In genomic region chr17:47889727-47890126, GRCm38 (mm10) we compare ENCODE assay signal across 13 mouse cellular contexts. TPM values are rescaled to one million over a fixed set of nuclear protein-coding genes. Genes with fewer than 3 reads are reported as not detected.
DNase-seq lines count a peak whose midpoint lies in the region; ATAC-seq and TF ChIP-seq lines count a peak whose summit lies in the region.
"Had no signal": no experiment of that assay in that cellular context is flagged by ENCODE, and none has a peak within 500 bp of the region (broad histone marks: within the 10 kb centered on the region; RNA-seq: fewer than 3 reads in every experiment).

No protein-coding gene starts in this region.

- no peak overlapping the region for H3K9ac ChIP-seq in limb, embryonic 12.5 days (replicated peaks)
- no peak overlapping the region for H3K9ac ChIP-seq in forebrain, embryonic 15.5 days (replicated peaks)
- H3K9ac ChIP-seq in liver, postnatal 0 days (replicated peaks), result no peak overlapping the region; the same call in 1 of the 2 replicates
- H3K9ac ChIP-seq in stomach, embryonic 14.5 days (replicated peaks; ENCODE audit: low read depth, low read length), result no peak overlapping the region
- H3K9ac ChIP-seq: heart, embryonic 15.5 days had no signal

- TF ChIP-seq CTCF in liver, postnatal 0 days (IDR thresholded peaks at IDR 0.05; ENCODE audit: low read depth), result no peak

- peaks cover 81% of the 10 kb centered on the region for H3K36me3 ChIP-seq in limb, embryonic 12.5 days
- H3K36me3 ChIP-seq in limb, embryonic 10.5 days, result peaks cover 82% of the 10 kb centered on the region
- 0 out of 2 replicates have a peak, but pooled peaks cover 8% of the 10 kb centered on the region for H3K36me3 ChIP-seq in forebrain, embryonic 15.5 days
- peaks cover 7% of the 10 kb centered on the region; the same call in 1 of the 2 replicates for H3K36me3 ChIP-seq in liver, postnatal 0 days (replicated peaks; ENCODE audit: insufficient read depth, low read length)
- peaks cover 5% of the 10 kb centered on the region for H3K36me3 ChIP-seq in stomach, embryonic 14.5 days (ENCODE audit: control insufficient read depth, insufficient read depth, low read length)
- H3K36me3 ChIP-seq: heart, embryonic 15.5 days had no signal

- no peaks in the 10 kb centered on the region for H3K27me3 ChIP-seq in limb, embryonic 12.5 days
- H3K27me3 ChIP-seq in limb, embryonic 10.5 days (ENCODE audit: low read depth, poor library complexity, severe bottlenecking), result no peaks in the 10 kb centered on the region
- H3K27me3 ChIP-seq in forebrain, embryonic 15.5 days, result no peaks in the 10 kb centered on the region
- no peaks in the 10 kb centered on the region for H3K27me3 ChIP-seq in liver, postnatal 0 days (ENCODE audit: insufficient read depth, low read length)
- H3K27me3 ChIP-seq in stomach, embryonic 14.5 days (ENCODE audit: control insufficient read depth, insufficient read depth, low read length), result no peaks in the 10 kb centered on the region
- H3K27me3 ChIP-seq: heart, embryonic 15.5 days had no signal

- peaks cover 47% of the 10 kb centered on the region for H3K4me1 ChIP-seq in limb, embryonic 12.5 days (replicated peaks)
- H3K4me1 ChIP-seq in limb, embryonic 10.5 days, result peaks cover 50% of the 10 kb centered on the region
- peaks cover 40% of the 10 kb centered on the region for H3K4me1 ChIP-seq in forebrain, embryonic 15.5 days
- H3K4me1 ChIP-seq in liver, postnatal 0 days (ENCODE audit: insufficient read depth), result peaks cover 37% of the 10 kb centered on the region
- H3K4me1 ChIP-seq in stomach, embryonic 14.5 days (ENCODE audit: control insufficient read depth, insufficient read depth, low read length), result peaks cover 38% of the 10 kb centered on the region

- no peak overlapping the region for H3K4me2 ChIP-seq in limb, embryonic 12.5 days
- no peak overlapping the region for H3K4me2 ChIP-seq in forebrain, embryonic 15.5 days (replicated peaks)
- H3K4me2 ChIP-seq in liver, postnatal 0 days (ENCODE audit: low read depth, low read length), result no peak overlapping the region
- no peak overlapping the region for H3K4me2 ChIP-seq in stomach, embryonic 14.5 days (replicated peaks; ENCODE audit: low read depth, low read length)
- H3K4me2 ChIP-seq: heart, embryonic 15.5 days had no signal

- H3K4me3 ChIP-seq in limb, embryonic 12.5 days (replicated peaks), result no peak overlapping the region
- H3K4me3 ChIP-seq in limb, embryonic 10.5 days, result no peak overlapping the region
- no peak overlapping the region for H3K4me3 ChIP-seq in forebrain, embryonic 15.5 days
- H3K4me3 ChIP-seq in liver, postnatal 0 days (ENCODE audit: low read depth, low read length), result no peak overlapping the region
- H3K4me3 ChIP-seq in stomach, embryonic 14.5 days (ENCODE audit: low read depth, low read length), result no peak overlapping the region
- H3K4me3 ChIP-seq: heart, embryonic 15.5 days had no signal

- H3K27ac ChIP-seq in limb, embryonic 12.5 days, result 0 out of 2 replicates have a peak overlapping the region, but pooled peaks have one; percentile 35
- no peak overlapping the region for H3K27ac ChIP-seq in limb, embryonic 10.5 days
- H3K27ac ChIP-seq in forebrain, embryonic 15.5 days (replicated peaks), result peak overlapping the region; percentile 89
- H3K27ac ChIP-seq in liver, postnatal 0 days (ENCODE audit: low read depth), result peak overlapping the region; percentile 82
- peak overlapping the region; percentile 3; the same call in 1 of the 2 replicates for H3K27ac ChIP-seq in stomach, embryonic 14.5 days (ENCODE audit: low read length)
- H3K27ac ChIP-seq: heart, embryonic 15.5 days had no signal

- DNase-seq in limb, embryonic 10.5 days (ENCODE audit: low spot score), result no peak
- DNase-seq in liver, postnatal 0 days, result peak; percentile 42
- DNase-seq in thymus, postnatal 14 days, result no peak
- no peak for DNase-seq in left cerebral cortex, postnatal 4 days
- DNase-seq: cerebellum, adult 9-11 months; kidney, postnatal 25 days; thymus, postnatal 36 days had no signal

- 0 out of 2 replicates have a peak, but pooled peaks cover 7% of the 10 kb centered on the region for H3K9me3 ChIP-seq in limb, embryonic 12.5 days
- no peaks in the 10 kb centered on the region for H3K9me3 ChIP-seq in limb, embryonic 10.5 days (replicated peaks)
- H3K9me3 ChIP-seq in forebrain, embryonic 15.5 days, result no peaks in the 10 kb centered on the region
- H3K9me3 ChIP-seq in liver, postnatal 0 days (ENCODE audit: low read length), result no peaks in the 10 kb centered on the region
- no peaks in the 10 kb centered on the region for H3K9me3 ChIP-seq in stomach, embryonic 14.5 days (ENCODE audit: control insufficient read depth, low read depth, low read length)
- H3K9me3 ChIP-seq: heart, embryonic 15.5 days had no signal

- no peak for ATAC-seq in limb, embryonic 12.5 days (ENCODE audit: insufficient number of reproducible peaks, insufficient read depth, low FRiP score, low TSS enrichment, low read depth)
- ATAC-seq in forebrain, embryonic 15.5 days (replicated peaks), result no peak
- peak; percentile 77 for ATAC-seq in liver, postnatal 0 days
- peak; percentile 24; the same call in 1 of the 2 replicates for ATAC-seq in stomach, embryonic 14.5 days (ENCODE audit: insufficient number of reproducible peaks, insufficient read depth, low FRiP score, low read depth)
- ATAC-seq: inflammation-experienced regulatory T-cells, adult 6 months had no signal

- intact Hi-C loops in left cerebral cortex, postnatal 4 days (cut with DNase I), result no loop called here

- 72% methylated on average over 7 of the region's 7 CpGs for WGBS in limb, embryonic 12.5 days
- WGBS in limb, embryonic 10.5 days, result 73% methylated on average over 7 of the region's 7 CpGs
- WGBS in forebrain, embryonic 15.5 days, result 63% methylated on average over 7 of the region's 7 CpGs
- WGBS in liver, postnatal 0 days (ENCODE audit: insufficient replicate concordance), result 53% methylated on average over 7 of the region's 7 CpGs
- 56% methylated on average over 7 of the region's 7 CpGs for WGBS in stomach, embryonic 14.5 days

- no peak for TF ChIP-seq EP300 in liver, postnatal 0 days (IDR thresholded peaks at IDR 0.05; ENCODE audit: low read depth)

RNA-seq across cellular contexts. Expression of gene Foxp4, which starts 34.7 kb away (rescaled TPM):
- 35.1 and 41.5 TPM in 2 replicates for polyA plus RNA-seq in limb, embryonic 12.5 days (2016; fragmentation: Nextera tagmentation; extraction: Ambion mirVana)
- polyA plus RNA-seq in limb, embryonic 10.5 days (2016; fragmentation: Nextera tagmentation; extraction: Ambion mirVana), result 23.2 and 27.2 TPM in 2 replicates
- 33.2 and 37.3 TPM in 2 replicates for polyA plus RNA-seq in forebrain, embryonic 15.5 days (2015; fragmentation: Nextera tagmentation; extraction: Ambion mirVana)
- polyA plus RNA-seq in liver, postnatal 0 days (2015; fragmentation: Nextera tagmentation; extraction: Ambion mirVana), result 5.9 and 6.2 TPM in 2 replicates
- 41.8 and 43.3 TPM in 2 replicates for polyA plus RNA-seq in stomach, embryonic 14.5 days (2014; fragmentation: Nextera tagmentation; extraction: Ambion mirVana)
- total RNA-seq in left cerebral cortex, postnatal 4 days (2021), result 10 to 100 TPM; 78.3 to 89.0 TPM

RNA-seq across cellular contexts. Expression of gene Mdfi, which starts 55.2 kb away (rescaled TPM):
- 32.1 and 44.7 TPM in 2 replicates for polyA plus RNA-seq in limb, embryonic 12.5 days (2016; fragmentation: Nextera tagmentation; extraction: Ambion mirVana)
- polyA plus RNA-seq in limb, embryonic 10.5 days (2016; fragmentation: Nextera tagmentation; extraction: Ambion mirVana), result 18.9 and 21.6 TPM in 2 replicates
- polyA plus RNA-seq in forebrain, embryonic 15.5 days (2015; fragmentation: Nextera tagmentation; extraction: Ambion mirVana), result 2.5 and 2.7 TPM in 2 replicates
- 0.82 TPM in 2 replicates for polyA plus RNA-seq in liver, postnatal 0 days (2015; fragmentation: Nextera tagmentation; extraction: Ambion mirVana)
- 31.8 and 32.0 TPM in 2 replicates for polyA plus RNA-seq in stomach, embryonic 14.5 days (2014; fragmentation: Nextera tagmentation; extraction: Ambion mirVana)
- total RNA-seq in left cerebral cortex, postnatal 4 days (2021), result 1 to 10 TPM; 2.5 to 3.7 TPM
- total RNA-seq: neutrophil, adult 5-6 weeks had no signal
- polyA plus RNA-seq: inflammation-experienced regulatory T-cells, adult 6 months had no signal

Comparison
In these comparisons a context has a peak if more than half of its experiments do, and no peak if none do; other contexts are left out.
1. ATAC-seq: peak in liver, postnatal 0 days (single experiment) and stomach, embryonic 14.5 days (single experiment); none in limb, embryonic 12.5 days (single experiment) and forebrain, embryonic 15.5 days (single experiment).